Mouse (Mus musculus): ENCODE results near the gene Gm17657.

Gene Gm17657

GRCm38 (mm10) chr17:29549543-29550428 is at the start of gene Gm17657, which contains the start of gene Tbc1d22b:
Gene Gm17657, minus strand, starts transcription at chr17:29549638.
Gene Tbc1d22b, plus strand, starts transcription at chr17:29549785.
- peak; percentile 96 for DNase-seq (ENCODE audit: low spot score)

DNA sequence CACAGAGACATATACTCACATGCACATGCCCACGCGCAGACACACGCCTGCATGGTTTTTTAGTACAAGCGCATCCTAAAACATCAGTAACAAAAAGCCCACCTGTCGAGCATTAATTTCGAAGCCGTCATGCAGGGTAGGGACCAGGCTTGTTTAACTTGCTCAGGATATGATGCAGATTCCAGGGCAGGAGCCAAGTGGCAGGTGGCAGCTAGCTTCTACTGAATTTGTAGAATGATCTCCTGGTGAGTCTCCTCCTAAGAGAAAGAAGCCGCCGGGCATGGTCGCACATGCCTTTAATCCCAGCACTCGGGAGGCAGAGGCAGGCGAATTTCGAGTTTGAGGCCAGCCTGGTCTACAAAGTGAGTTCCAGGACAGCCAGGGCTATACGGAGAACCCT is 49.6 kb upstream of the Gm17657 start:
- no peak for DNase-seq (ENCODE audit: low spot score)

DNA sequence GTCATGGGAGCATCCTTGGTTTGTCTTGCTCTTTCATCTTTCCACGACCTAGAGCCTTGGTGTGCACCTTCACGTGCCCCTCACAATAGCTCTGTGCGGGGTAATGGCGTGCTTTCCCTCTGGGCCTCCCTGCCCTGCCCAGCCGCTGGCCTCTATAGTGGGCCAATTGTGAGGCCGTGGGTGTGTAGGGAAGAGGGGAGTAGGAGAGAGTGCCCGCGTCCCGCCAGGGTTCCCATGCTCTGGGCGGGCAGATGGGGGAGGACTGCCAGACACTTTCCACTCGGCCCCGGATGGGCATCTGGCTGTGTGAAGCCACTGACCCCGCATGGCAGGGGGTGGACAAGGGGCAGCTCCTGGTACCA is 47.3 kb upstream of the Gm17657 start:
- no peak for DNase-seq (ENCODE audit: low spot score)

GRCm38 (mm10) chr17:29595891-29596770 is 46.7 kb upstream of the Gm17657 start:
- no peak for DNase-seq (ENCODE audit: low spot score)

DNA sequence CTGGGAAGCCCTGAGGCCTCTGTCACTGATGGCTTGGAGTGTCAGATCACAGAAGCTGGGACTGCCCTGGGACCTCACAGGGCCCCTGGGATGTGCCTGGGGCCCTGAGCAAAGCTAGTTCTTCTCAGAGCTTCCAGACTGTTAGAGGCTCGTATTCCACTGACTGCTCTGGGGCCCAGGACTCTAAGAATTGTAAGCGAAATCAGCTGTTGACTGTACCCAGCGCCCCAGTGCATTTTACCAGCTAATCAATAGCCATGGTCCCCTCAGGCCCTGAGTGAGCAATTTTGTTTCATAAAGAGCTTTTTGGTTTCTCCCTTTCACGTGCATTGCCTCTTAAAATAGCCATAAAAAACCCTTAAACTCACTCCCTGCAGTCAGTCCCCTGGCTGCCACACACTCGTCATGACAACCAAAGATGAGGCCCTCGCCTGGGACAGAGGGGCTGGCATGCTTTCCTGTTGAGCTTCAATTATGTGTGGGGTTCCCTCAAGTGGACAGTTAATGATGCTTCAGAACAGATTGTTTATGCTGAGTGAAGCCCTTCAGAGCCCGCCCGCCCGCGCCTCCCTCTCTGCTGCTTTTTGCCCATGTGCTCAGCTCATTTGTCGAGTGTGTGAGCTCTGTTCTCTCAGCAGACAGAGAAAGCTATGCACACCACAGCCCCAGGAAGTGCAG is 39.9 kb upstream of the Gm17657 start:
- DNase-seq (ENCODE audit: low spot score), result no peak

GRCm38 (mm10) chr17:29586921-29587320 is 37.5 kb upstream of the Gm17657 start:
- DNase-seq (ENCODE audit: low spot score), result no peak

DNA sequence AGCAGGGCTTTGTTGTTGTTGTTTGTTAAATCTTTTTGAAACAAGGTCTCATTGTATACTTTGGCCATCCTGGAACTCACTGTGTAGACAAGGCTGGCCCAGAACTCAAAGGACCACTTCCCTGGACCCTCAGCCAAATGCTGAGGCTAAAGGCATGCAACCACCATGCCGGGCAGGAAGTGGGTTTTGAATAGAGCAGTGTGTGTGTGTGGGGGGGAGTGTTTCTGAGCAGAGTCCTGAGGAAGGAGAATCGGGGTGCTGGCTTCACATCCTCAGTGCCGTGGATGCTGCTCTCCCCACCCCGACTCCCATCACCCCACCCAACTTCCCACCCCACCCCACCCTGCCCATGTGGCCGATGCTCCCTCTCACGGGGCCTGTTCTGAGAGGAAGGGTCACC is 36.0 kb upstream of the Gm17657 start:
- no peak for DNase-seq (ENCODE audit: low spot score)

- no peak for DNase-seq (ENCODE audit: low spot score)
Measured at GRCm38 (mm10) chr17:29584737-29585136, 35.3 kb upstream of the Gm17657 start.

GRCm38 (mm10) chr17:29584306-29584705 is 34.9 kb upstream of the Gm17657 start:
- DNase-seq (ENCODE audit: low spot score), result no peak

DNA sequence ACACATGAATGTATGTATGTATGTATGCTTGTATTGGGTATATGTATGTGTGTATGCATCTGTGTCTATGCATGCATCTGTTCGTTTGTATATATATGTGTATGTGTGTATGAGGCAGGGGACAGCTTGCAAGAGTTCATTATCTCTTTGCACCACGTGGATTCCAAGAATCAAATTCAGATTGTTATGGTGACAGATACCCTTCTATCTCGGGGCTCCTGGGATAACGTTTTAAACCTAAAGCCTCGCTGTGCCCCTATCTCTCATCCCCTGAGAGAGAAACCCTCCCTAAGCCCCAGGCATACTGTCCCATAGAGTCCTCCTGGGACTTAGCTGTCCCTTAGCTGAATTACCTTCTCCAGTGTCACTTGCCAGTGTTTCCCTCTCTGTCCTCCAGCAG is 34.1 kb upstream of the Gm17657 start:
- no peak for DNase-seq (ENCODE audit: low spot score)

GRCm38 (mm10) chr17:29579579-29580126 is 30.2 kb upstream of the Gm17657 start:
- no peak for DNase-seq (ENCODE audit: low spot score)

DNA sequence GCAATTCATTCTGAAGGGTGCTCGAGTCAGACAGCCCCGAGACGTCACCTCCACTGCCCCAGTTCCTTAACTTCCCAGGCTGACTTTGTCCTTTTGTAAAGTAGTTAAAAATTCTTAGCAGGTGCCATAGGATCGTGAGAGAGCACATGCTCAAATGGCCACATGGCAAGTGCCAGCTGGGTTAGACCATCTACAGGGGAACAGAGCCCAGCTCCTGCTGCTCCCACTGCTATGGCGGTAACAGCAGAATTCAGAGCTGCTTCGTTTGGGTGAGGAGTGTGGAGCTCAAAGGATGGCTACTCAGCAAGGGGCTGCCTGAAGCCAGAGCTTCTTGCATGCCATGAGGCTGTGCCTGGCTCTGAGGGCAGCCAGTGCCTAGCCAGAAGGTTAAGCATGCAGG is 20.4 kb upstream of the Gm17657 start:
- no peak for DNase-seq (ENCODE audit: low spot score)

DNA sequence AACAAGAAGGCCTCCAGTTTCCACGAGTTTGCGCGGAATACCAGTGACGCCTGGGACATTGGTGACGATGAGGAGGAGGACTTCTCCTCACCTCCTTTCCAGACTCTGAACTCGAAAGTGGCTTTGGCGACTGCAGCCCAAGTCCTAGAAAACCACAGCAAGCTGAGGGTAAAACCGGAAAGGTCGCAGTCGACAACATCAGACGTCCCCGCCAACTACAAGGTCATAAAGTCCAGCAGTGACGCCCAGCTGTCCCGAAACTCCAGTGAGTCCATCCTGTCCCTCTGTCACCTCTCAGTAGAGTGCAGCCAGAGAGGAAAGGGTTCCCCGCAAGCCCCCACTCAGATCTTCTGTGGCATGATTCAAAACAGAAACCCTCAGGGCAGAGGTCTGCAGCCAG is 19.0 kb upstream of the Gm17657 start:
- DNase-seq (ENCODE audit: low spot score), result no peak

- DNase-seq (ENCODE audit: low spot score), result no peak
Measured at GRCm38 (mm10) chr17:29565521-29565920, 16.1 kb upstream of the Gm17657 start.

DNA sequence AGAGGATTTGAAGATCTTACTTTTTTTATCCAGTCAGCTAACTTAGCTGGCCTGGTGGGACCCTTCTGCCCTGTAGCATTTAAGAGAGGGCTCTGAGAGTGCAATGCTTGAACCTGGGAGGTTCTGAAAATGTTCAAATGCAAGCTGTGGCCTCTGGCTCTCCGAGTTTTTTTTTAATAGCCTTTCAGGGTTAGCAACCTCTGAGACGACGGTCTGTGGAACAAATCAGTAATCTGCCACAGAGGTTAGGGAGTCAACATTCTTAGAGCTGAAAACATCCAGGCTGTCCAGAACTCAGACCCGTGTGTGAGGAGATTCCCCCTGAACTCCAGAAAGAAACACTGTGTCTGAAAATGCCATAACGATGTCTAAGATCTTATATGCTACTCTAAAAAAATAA is 9.0 kb upstream of the Gm17657 start:
- DNase-seq (ENCODE audit: low spot score), result no peak

DNA sequence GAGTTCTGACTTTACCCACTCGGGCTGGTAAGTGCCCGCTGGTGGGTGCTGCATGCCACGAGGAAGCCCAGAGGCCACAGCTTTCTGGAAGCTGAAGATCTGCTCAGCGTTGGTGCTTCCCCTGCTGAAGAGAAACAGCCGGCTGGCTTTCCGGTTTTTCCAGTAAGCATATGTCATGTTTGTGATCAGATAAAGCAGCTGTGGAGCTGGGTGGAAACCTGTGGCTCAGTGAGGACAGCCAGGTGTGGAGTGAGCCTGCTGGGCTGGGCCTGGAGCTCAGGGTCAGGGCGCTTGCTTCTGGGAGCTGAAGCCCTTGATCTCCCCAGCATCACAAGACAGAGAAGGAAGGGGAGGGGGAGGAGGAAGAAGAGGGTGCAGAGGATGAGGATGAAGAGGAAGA is 7.5 kb upstream of the Gm17657 start:
- DNase-seq (ENCODE audit: low spot score), result no peak

DNA sequence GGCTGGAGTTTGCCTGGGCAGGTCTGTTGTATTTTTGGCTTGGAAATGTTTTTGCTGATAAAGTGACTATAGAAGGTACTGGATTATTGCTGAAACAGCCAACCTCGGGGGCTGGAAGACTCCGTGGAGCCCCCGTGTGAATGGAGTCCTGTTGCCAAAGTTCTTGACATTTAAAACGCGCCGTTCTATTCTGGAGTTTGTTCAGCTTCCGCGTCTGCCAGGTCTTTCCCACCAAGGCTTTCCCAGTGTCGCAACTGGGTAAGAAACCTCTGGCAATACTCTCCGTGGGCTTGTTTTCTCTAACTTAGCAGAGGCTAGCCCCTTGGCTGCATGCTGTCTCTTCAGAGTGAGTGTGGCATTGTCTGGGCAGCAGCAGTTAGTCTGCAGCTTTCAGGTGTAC is 7.0 kb upstream of the Gm17657 start:
- DNase-seq (ENCODE audit: low spot score), result no peak

DNA sequence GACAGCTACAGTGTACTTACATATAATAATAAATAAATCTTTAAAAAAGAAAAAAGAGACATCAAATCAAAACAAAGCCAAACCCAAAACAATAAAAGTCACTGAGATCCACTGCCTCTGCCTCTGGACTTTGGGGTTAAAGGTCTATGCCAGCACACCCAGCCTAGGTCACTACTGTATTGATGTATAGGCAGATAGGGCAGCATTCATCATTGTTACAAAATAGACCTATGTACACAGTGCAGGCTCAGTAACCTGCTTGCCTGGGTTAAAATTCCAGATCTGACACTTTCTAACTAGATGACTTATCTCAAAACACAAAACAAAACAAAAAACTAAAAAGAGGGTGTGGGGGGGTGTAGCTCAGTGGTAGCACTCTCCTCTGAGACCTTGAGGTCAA is 4.7 kb upstream of the Gm17657 start:
- DNase-seq (ENCODE audit: low spot score), result no peak

GRCm38 (mm10) chr17:29552162-29552732 is 2.8 kb upstream of the Gm17657 start, which contains the start of gene Tmem217:
Gene Tmem217, minus strand, starts transcription at chr17:29552385.
- DNase-seq (ENCODE audit: low spot score), result no peak

DNA sequence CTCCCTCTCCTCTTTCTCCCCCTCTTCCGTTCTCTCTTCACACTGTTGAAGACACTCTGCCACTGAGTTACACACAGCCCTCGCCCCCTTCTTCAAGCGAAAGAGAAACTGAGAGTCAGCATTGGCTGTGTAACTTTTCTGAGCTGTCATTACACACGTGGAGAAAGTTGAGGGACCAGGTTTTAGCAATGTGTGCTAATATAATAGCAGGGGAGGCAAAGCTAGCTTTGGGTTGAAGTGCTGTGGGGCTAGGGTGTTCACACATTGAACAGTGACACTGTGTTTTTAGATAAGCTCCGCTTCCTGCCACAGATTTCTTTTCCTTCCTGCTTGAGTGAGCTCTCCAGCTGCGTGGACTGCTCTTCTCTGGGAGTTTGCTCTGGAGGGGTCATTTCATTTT is 1.6 kb upstream of the Gm17657 start:
- no peak for DNase-seq (ENCODE audit: low spot score)

- DNase-seq (ENCODE audit: low spot score), result peak; percentile 30
Measured at GRCm38 (mm10) chr17:29548994-29549393, 444 bp downstream of the Gm17657 start.

GRCm38 (mm10) chr17:29548494-29548893 is 944 bp downstream of the Gm17657 start:
- no peak for DNase-seq (ENCODE audit: low spot score)

All from MN1 (cell line).